Mouse (Mus musculus) cerebellum, postnatal 36 days (tissue): ENCODE data around the gene Celf5.

Experiments
- DNase-seq, 2 experiments: peaks; one replicate each; pipeline ENCODE4 v3.0.0; 2021 to 2022; ENCODE audit warnings: mixed read lengths in 2 of 2

Gene Celf5

GRCm38 (mm10) chr10:81472403-81473002 lies 10.0 kb downstream of the Celf5 start:
- DNase-seq = no peak

- no peak for DNase-seq
Measured at GRCm38 (mm10) chr10:81470454-81470853, 12.1 kb downstream of the Celf5 start.

GRCm38 (mm10) chr10:81469253-81469652 lies 13.3 kb downstream of the Celf5 start:
- DNase-seq = no peak

- peak in 1 of 2 experiments; percentile 48 for DNase-seq
Measured at GRCm38 (mm10) chr10:81467670-81468235, 14.8 kb downstream of the Celf5 start.

- peak in 1 of 2 experiments; percentile 5 for DNase-seq
Measured at GRCm38 (mm10) chr10:81466881-81467280, 15.6 kb downstream of the Celf5 start.

- DNase-seq = peak in 1 of 2 experiments; percentile 1
Measured at GRCm38 (mm10) chr10:81466066-81466465, 16.4 kb downstream of the Celf5 start.

- peak in 1 of 2 experiments; percentile 10 for DNase-seq
Measured at GRCm38 (mm10) chr10:81465265-81465645, 17.3 kb downstream of the Celf5 start.

- peak; percentile 51 to 62 for DNase-seq
Measured at GRCm38 (mm10) chr10:81464405-81465264, 17.9 kb downstream of the Celf5 start.

GRCm38 (mm10) chr10:81463531-81463930 lies 19.0 kb downstream of the Celf5 start:
- DNase-seq = peak in 1 of 2 experiments; percentile 2

- DNase-seq = peak in 1 of 2 experiments; percentile 3
Measured at GRCm38 (mm10) chr10:81462917-81463316, 19.6 kb downstream of the Celf5 start.

GRCm38 (mm10) chr10:81462415-81462804 lies 20.1 kb downstream of the Celf5 start:
- DNase-seq = no peak

- no peak for DNase-seq
Measured at GRCm38 (mm10) chr10:81461673-81462414, 20.7 kb downstream of the Celf5 start.

- no peak for DNase-seq
Measured at GRCm38 (mm10) chr10:81460951-81461350, 21.6 kb downstream of the Celf5 start.

GRCm38 (mm10) chr10:81460471-81460870 lies 22.0 kb downstream of the Celf5 start:
- DNase-seq = no peak

GRCm38 (mm10) chr10:81459399-81459798 lies 23.1 kb downstream of the Celf5 start:
- no peak for DNase-seq

- DNase-seq = no peak
Measured at GRCm38 (mm10) chr10:81458267-81458666, 24.2 kb downstream of the Celf5 start.

GRCm38 (mm10) chr10:81457624-81458023 lies 24.9 kb downstream of the Celf5 start:
- DNase-seq = no peak

GRCm38 (mm10) chr10:81456983-81457563 lies 25.4 kb downstream of the Celf5 start:
- no peak for DNase-seq

GRCm38 (mm10) chr10:81455181-81455895 lies 27.2 kb downstream of the Celf5 start, which contains the start of gene Nfic:
TSS of gene Nfic (minus strand) at chr10:81455635.
- no peak for DNase-seq

- no peak for DNase-seq
Measured at GRCm38 (mm10) chr10:81454106-81454505, 28.4 kb downstream of the Celf5 start.

GRCm38 (mm10) chr10:81452947-81453288 lies 29.6 kb downstream of the Celf5 start:
- peak in 1 of 2 experiments; percentile 2 for DNase-seq
